Mouse (Mus musculus) myocyte (in vitro differentiated cells): ENCODE measurements at regions not wholly inside any gene's neighbourhood (a gene's known extent, or its start where the extent isn't known, plus 50 kb on each side); places are given as distances from the start of the nearest gene placed in this dataset.

Source experiments
- E2F4 ChIP-seq: IDR thresholded peaks from one replicate; pipeline ENCODE4 v1.6.1; 2011; ENCODE audit warnings: mild to moderate bottlenecking, control low read depth, moderate library complexity; ENCODE audit not compliant: insufficient read depth
- MAX ChIP-seq: IDR thresholded peaks from one replicate; pipeline ENCODE4 v1.6.1; 2011; ENCODE audit warnings: low read depth, mild to moderate bottlenecking, control low read depth
- POLR2A ChIP-seq: IDR thresholded peaks from one replicate; pipeline ENCODE4 v1.6.1; 2011; ENCODE audit warnings: low read depth, mild to moderate bottlenecking, control low read depth, moderate library complexity; ENCODE audit not compliant: insufficient read length

DNA sequence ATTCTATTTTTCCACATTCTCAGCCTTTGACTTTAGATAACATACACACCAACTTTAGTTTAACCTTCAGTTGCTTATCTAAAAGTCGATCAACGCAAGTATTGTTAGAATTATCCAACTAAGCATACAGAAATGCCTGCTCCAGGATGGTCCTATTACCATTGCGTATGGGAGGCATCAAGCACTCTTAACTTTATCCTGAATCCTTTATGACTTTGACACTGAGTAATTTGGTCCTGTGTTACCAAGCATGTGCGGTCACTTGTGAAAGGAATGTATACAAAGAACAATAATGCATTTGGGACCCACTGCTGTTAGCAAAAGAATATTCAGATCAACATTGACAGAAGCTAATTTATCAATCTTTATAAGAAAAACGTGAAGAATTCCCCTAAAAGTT lies 194.9 kb downstream of the Gm11146 start:
- no peak for TF ChIP-seq E2F4
- no peak for TF ChIP-seq POLR2A
- TF ChIP-seq MAX: no peak
